Mouse (Mus musculus) cerebellum, postnatal 10 days (tissue): ENCODE data around the gene Orc5.
"Not testable (repeated sequence)": the region's sequence is repeated elsewhere in the genome, so short reads cannot be mapped to it uniquely, and the experiment has no call there.

Experiments
- DNase-seq, 2 experiments: peaks; one replicate each; pipeline ENCODE4 v3.0.0; 2021; ENCODE audit warnings: mixed read lengths in 2 of 2

Gene Orc5

GRCm38 (mm10) chr5:22532571-22532970, 17.7 kb downstream of the Orc5 start:
- DNase-seq: no peak

DNA sequence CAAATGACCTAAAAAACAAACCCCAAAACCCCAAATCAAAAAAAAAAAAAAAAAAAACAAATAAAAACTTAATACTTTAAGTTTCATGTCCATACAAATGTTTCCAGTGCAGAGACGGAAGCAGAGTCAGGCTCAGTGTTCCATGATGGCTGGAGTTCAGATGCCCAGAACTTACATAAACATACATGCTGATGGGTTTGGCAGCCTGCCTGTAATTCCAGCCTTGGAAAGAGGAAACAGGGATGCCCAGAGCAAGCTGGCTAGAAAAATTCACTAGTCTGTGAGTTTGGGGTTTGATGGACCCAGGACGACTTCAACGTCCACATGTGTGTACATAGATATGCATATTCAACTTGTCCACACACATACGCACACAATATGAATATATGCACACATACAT, 27.6 kb downstream of the Orc5 start:
- peak; percentile 51 to 66 for DNase-seq

DNA sequence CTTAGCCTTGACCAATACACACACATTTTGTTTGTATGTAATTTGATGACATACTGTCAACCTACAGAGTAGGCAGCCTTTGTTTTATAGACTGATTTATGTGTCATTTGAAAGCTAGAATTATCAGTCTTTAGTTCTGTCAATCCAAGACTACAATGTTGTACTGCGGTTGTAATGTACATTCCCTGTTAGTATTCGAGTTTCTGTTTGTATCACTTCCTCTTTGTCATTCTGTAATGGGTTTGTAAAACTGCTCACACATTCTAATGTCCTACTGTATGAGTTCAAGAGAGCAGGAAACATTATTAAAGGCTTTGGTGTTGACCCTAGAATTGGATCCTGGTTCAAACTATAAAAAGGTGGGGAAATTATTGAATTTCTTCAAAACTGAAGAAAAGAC, 30.5 kb downstream of the Orc5 start:
- DNase-seq: no peak

DNA sequence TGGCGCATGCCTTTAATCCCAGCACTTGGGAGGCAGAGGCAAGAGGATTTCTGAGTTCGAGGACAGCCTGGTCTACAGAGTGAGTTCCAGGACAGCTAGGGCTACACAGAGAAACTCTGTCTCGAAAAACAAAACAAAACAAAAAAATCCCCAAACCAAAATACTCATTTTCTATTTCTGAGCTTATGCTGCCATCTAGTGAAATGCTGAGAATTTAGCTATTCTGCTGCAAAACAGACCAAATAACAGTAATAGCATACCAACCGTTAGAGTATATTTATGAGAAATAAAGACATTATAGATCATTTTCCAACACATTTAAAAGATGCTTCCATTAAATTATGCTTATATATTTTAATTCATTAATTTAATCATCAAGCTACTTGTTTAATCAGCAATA, 34.5 kb downstream of the Orc5 start:
- DNase-seq: peak in 1 of 2 experiments; percentile 68

- not testable (repeated sequence) for DNase-seq
Measured at GRCm38 (mm10) chr5:22514231-22514630, 36.0 kb downstream of the Orc5 start.

GRCm38 (mm10) chr5:22512579-22512978, 37.6 kb downstream of the Orc5 start:
- DNase-seq: not testable (repeated sequence)

DNA sequence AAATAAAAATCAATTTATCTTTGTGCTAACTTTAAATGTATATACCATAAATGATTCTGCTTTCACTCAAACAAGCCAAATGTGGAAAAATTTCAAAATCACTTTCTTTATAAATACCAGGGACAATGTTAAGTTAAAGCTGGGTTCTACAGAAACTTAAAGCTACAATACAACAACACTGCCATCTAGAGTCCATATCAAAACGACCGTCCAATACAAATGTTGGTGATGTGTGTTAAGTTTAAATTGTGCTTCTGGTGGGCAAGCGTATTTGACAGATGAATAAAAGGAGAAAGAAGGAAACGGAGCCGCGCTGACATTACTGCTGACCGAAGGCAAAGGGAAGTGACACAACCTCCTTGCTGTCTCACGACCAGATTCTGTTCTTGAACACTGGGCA, 38.4 kb downstream of the Orc5 start:
- peak; percentile 32 to 57 for DNase-seq

DNA sequence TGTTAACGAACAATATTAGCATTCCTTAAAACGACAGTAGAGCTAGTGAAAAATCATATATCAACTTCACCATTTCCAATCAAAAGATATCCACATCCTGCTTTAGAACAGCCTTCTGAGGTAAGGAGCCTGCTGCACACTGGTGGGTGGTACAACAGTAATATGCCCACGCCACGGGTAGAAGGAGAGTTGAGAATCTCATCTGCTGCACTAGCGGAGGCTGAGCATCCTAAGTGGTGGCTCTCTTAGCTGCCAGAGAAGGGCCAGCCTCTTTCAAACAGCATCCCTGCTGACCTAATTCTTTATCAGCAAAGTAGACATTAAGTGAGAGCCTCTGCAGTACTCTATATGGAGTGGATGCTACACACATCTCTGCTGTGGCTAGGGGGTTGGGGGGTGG, 41.7 kb downstream of the Orc5 start:
- no peak for DNase-seq

DNA sequence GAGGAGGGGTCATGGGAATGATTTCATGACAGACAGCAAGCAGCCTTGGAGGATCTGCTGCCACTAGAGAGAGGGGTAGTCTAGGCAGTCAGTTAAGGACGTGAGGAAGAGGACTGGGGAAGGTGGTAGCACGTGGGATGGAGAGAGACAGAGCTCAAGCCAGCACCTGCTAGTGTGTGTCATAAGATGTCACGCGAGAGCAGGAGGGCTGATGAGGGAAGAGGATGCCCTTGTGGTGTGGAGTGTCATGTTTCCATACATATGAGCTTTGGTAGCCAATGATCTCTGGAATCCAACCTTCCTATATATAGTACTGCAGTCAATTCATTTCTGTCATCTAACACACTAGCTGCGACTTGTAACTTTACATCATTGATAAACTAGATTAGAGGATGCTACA, 50.8 kb downstream of the Orc5 start:
- DNase-seq: no peak

GRCm38 (mm10) chr5:22491088-22491487, 59.1 kb downstream of the Orc5 start:
- peak in 1 of 2 experiments; percentile 18 for DNase-seq

DNA sequence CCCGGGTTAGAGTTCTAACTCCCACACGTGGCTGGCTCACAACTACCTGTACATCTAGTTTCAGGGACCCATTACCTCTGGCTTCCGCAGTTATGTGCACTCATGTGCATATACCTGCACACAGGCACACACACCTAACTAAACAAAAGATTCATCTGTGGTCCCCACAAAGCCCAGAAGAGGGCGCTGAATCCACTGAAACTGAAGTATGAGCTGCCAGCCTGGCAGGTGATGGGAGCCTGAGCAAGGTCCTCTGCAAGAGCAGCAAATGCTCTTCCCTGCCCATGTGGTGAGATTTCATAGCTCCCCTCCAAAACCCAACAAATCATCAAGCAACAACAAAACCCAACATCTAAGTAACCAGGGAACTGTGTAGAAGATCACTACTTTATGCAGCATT, 61.1 kb downstream of the Orc5 start:
- peak; percentile 54 to 57 for DNase-seq

- DNase-seq: peak; percentile 93 to 96
Measured at GRCm38 (mm10) chr5:22486601-22487206, 63.5 kb downstream of the Orc5 start.

- DNase-seq: peak in 1 of 2 experiments; percentile 42
Measured at GRCm38 (mm10) chr5:22485764-22486163, 64.5 kb downstream of the Orc5 start.

DNA sequence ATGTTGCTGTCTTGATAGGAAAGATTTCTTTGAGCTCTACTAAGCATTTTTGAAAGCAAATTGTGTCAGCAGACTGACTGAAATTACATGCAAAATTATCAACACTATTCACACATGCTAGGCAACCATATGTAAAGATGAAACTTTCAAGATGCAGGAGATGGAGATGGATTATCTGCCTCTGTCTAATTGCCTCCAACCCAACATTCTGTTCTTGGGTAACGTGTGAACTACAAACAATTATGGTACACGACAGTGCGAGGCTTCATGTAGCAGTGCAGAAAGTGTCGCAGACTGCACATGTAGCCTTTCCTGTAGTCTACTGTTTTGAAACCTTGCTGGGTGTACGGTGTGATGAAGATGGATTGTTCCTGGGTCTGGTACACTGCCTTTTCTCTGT, 67.7 kb downstream of the Orc5 start:
- DNase-seq: no peak

DNA sequence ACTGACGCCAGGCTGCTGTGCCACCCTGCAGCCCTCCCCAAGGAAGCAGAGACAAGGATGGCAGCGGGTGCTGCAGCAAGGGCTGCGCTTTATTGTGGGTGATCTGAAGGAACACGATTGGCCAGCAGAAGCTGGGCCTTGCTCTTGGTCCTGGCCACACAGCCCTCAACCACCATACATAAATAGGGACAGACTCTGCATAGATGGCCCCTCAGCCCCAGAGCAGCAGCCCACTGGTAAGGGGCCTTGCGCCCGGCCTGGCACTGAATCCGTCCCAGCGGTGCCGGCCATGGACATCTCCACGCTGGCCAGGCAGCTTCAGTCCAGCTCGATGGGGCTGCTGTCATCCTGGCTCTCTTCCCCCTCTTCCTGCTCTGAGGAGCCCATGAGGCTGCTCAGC, 77.8 kb downstream of the Orc5 start:
- DNase-seq: peak; percentile 16 to 26

- peak in 1 of 2 experiments; percentile 18 for DNase-seq
Measured at GRCm38 (mm10) chr5:22471243-22471642, 79.0 kb downstream of the Orc5 start.

DNA sequence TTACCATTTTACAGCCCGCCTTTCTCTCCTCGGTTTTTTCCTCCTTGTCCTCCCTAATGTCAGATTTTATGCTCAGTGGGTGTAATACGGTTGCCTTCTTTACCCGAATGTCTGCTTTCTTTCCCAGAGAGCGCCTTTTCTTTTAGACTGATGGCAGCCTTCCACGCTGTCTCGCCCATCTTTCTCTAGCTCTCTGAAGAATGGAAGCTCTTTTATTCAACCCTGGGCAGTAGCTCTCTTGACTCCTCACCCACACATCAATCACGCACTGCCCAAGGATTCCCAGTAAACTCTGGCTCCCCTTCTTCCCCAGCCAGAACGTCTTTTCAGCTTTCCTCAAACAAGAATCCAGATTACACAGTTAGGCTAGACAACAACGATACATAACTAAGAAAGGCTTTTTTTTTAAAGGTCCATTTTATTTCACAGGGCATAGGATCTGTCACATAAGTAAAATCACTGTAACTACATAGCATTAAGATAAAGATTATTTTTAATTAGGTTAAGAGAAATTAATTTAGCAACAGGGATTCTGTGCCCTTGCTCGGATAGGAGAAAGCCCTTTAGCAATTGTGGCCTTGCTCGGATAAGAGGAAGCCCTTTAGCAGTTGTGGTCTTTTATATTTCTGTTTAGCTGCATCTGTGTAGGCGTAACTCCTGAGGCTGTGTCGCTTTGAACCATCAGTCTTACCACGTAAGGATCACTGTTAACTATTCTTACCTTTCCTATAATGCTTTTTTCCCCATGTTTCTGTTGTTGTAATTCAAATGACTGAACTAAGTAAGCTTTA, 97.2 kb downstream of the Orc5 start:
- DNase-seq: peak; percentile 18 to 34

DNA sequence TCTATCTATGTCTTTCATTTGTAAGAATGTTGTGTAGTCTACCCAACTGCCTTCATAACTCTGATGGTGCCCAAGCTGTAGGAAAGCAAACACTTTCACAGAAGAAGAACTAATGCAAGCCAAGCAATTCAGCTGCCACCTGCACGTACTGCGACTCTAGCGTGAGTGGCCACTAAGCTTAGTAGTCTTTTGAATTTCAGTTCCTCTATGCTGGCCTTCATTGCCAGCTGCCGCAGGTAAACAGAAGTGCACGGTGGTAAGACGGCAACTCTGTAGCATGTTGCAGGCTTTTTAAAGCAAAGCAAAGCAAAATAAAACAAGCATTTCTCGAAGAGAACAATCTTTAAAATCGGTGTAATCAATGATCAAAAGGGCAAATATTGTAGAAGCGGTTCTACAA, 97.8 kb downstream of the Orc5 start:
- DNase-seq: peak in 1 of 2 experiments; percentile 6

DNA sequence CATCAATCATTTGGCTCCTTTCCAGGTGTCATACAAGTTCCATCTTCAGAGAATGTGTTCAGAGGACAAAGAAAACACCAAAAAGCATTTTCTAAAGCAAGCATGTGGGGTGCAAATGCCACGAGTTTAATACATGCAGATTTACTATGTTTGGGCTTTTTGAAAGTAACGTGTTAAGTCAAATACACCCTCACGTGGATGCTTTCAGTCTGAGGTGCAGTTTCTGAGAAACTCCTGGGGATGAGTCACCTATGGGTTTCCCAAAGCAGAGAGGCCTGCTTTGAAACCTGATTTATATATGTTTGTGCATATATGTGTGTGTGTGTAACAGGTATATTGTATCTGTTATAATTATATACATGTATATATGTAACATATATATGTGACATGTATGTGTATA, 98.5 kb downstream of the Orc5 start:
- DNase-seq: no peak

DNA sequence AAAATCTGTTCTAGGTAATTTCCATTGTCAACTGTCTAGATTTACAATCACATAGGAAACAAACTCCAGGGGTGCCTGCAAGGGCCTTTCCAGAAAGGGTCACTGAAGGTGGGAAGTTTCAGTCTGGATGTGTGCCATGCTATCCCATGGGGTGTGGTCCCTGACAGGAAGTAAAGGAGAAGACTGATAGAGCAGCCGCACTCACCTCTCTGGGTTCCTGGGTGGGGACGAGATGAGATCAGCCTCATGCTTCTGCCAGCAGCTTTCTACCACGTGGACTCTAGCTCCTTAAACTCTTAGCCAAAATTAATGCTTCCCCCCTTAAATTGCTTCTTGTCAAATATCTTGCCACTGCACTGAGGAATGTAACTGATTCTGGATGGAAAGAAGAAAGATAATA, 100.7 kb downstream of the Orc5 start:
- DNase-seq: no peak
